Mouse (Mus musculus) brown adipose tissue, adult 24 weeks (tissue): ENCODE results near the gene Cwf19l2. TPM values are rescaled to one million over a fixed set of nuclear protein-coding genes. Genes with fewer than 3 reads are reported as not detected.
A peak's percentile ranks its signal among the peaks of the same experiment; 100 is the strongest.
"Not testable (repeated sequence)": the region's sequence is repeated elsewhere in the genome, so short reads cannot be mapped to it uniquely, and the experiment has no call there.

Experiments used
- H3K27ac ChIP-seq: fragments of 200-500 bp; replicated peaks from 2 replicates; pipeline ENCODE4 v1.5.1; 2012; ENCODE audit warnings: low read depth, mild to moderate bottlenecking, low read length
- H3K4me1 ChIP-seq: fragments of 200-500 bp; 2 replicates; pipeline ENCODE4 v1.6.1; 2012; ENCODE audit warnings: low read length, mixed read lengths; ENCODE audit not compliant: control insufficient read depth, insufficient read depth, insufficient read length
- H3K4me3 ChIP-seq: fragments of 200-500 bp; 2 replicates; pipeline ENCODE4 v1.5.1; 2012; ENCODE audit warnings: low read depth, mild to moderate bottlenecking, low read length, moderate library complexity; ENCODE audit not compliant: insufficient read depth
- polyA plus RNA-seq: library from polyadenylated mRNA; stranded (reverse); fragments of >200 nt; gene quantifications from 2 replicates; pipeline ENCODE4 v1.2.4, GENCODE M21; 2012; ENCODE audit not compliant: missing spikeins, insufficient read depth, insufficient read length

Gene Cwf19l2
- polyA plus RNA-seq: 9.2 and 10.0 TPM in 2 replicates

DNA sequence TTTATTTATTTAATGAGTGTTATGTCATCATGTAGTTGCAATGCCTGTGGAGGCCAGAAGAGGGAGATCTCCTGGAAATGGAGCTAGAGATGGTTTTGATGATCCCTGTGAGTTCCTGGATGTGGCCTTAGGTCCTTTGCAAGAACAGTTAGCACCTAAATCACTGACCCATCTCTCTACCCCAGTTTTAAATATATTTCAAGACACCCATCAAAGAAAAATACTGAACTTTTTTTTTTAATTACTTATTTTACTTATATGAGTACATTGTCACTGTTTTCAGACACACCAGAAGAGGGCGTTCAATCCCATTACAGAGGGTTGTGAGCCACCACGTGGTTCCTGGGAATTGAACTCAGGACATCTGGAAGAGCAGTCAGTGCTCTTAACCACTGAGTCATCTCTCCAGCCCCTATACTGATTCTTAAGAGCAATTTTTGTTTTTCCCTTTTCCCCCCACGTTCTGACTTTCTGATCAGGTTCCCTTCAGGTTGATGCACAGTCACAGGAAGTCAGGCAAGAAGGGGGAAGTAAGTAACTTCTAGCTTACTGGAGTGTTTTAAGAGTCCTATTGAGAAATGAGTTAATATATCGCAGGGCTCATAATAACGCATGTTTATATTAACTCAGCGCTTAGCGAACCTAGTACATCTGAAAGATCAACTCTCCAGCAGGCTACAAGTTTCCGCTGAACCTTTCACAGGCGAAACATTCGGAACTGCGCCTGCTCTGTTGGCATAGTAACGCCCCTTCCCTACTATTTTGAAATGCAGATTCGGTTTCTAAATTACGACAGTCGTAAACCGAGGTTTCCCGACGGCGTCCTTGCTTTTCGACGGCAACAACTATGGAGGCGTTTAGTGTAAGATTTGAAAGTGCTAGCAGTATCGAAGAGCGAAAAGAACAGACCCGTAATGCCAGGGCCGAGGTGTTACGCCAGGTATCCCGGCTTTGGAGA, at the start of gene Cwf19l2:
Gene Cwf19l2 (plus strand): TSS at position 342 of the 958 bp plus-strand sequence.
- Histone ChIP-seq H3K4me1 (peaks cover 2% of the 10 kb centered on the region), H3K27ac (peak within 1 kb of the TSS; percentile 57), H3K4me3 (peak within 1 kb of the TSS; percentile 77)

- H3K4me1 ChIP-seq, H3K27ac ChIP-seq, H3K4me3 ChIP-seq: not testable (repeated sequence)
Observed at GRCm38 (mm10) chr9:3376323-3376722, 27.1 kb upstream of the Cwf19l2 start.

DNA sequence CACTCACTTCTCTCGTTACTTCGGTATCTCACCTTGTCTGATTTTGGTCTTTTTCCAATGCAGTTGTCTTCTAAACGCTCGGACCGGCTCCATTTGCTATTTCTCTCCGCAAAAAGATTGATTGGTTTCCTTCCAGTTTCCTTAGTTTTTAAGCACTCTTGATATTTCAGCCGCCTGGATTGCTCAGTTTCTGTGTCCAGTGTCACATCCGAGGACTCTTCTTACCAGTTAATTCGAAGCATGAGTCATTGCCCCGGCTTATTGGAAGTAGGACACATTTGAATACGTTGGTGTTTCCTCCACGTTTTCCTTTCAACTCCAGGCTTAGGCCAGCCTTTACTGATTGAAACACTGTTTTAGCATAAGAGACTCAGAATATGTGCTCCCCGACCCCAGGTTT, 980 bp downstream of the Cwf19l2 start:
- peak overlapping the region; percentile 42 for H3K27ac ChIP-seq
- peak overlapping the region; percentile 77 for H3K4me3 ChIP-seq
- H3K4me1 ChIP-seq: peaks cover 2% of the 10 kb centered on the region

GRCm38 (mm10) chr9:3439555-3440300, 36.3 kb downstream of the Cwf19l2 start:
- not testable (repeated sequence) for H3K4me1 ChIP-seq, H3K4me3 ChIP-seq, H3K27ac ChIP-seq

- Histone ChIP-seq H3K4me3 (no peak overlapping the region), H3K4me1 (no peaks in the 10 kb centered on the region), H3K27ac (no peak overlapping the region)
Observed at GRCm38 (mm10) chr9:3471897-3472296, 68.5 kb downstream of the Cwf19l2 start.

GRCm38 (mm10) chr9:3518645-3519044, 115.3 kb downstream of the Cwf19l2 start:
- H3K27ac ChIP-seq: no peak overlapping the region
- H3K4me3 ChIP-seq: no peak overlapping the region
- no peaks in the 10 kb centered on the region for H3K4me1 ChIP-seq

- Histone ChIP-seq H3K27ac (no peak overlapping the region), H3K4me1 (no peaks in the 10 kb centered on the region), H3K4me3 (no peak overlapping the region)
Observed at GRCm38 (mm10) chr9:3519178-3519577, 115.8 kb downstream of the Cwf19l2 start.

DNA sequence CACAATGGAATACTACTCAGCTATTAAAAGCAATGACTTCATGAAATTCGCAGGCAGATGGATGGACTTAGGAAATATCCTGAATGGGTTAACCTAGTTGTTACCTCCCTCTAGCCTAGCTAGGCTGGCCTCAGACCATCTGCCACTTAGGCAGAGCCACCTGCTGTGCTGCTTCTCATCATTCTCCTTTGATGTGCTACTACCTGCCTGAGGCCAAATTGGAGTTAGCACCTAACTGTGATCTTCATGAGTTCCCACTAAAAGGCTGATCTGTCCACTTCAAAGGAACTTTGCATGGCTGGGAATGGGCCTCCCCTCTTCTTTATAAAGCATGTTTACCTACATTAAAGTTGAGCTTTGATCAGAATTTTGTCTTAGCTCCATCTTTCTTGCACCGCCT, 117.6 kb downstream of the Cwf19l2 start:
- H3K4me3 ChIP-seq: no peak overlapping the region
- H3K4me1 ChIP-seq: no peaks in the 10 kb centered on the region
- H3K27ac ChIP-seq: no peak overlapping the region

Other genes starting within 250 kb of the Cwf19l2 start
- gene Alkbh8, start 68.5 kb upstream of the Cwf19l2 start, polyA plus RNA-seq: 5.0 and 5.8 TPM in 2 replicates
- gene Gucy1a2, start 129.2 kb downstream of the Cwf19l2 start, polyA plus RNA-seq: 0.91 TPM in 1 of 2 replicates, not detected in the other